18 mouse cellular contexts compared by ENCODE assay signal in genomic region chr8:57313583-57313982, GRCm38 (mm10). TPM values are rescaled to one million over a fixed set of nuclear protein-coding genes. Genes with fewer than 3 reads are reported as not detected.
DNase-seq lines count a peak whose midpoint lies in the region; ATAC-seq and TF ChIP-seq lines count a peak whose summit lies in the region.
"Had no signal": no experiment of that assay in that cellular context is flagged by ENCODE, and none has a peak within 500 bp of the region (broad histone marks: within the 10 kb centered on the region; RNA-seq: fewer than 3 reads in every experiment).

No protein-coding gene starts in this region.

- DNase-seq in heart, adult 11 months = peak; percentile 88
- no peak for DNase-seq in heart, postnatal 14 days
- peak; percentile 40 for DNase-seq in neural tube, embryonic 10.5 days (ENCODE audit: extremely low spot score, low spot score)
- DNase-seq in heart, postnatal 10 days = peak; percentile 47 to 50
- no peak for DNase-seq in ovary, postnatal 14 days (ENCODE audit: low spot score)
- DNase-seq in layer of hippocampus, adult 18-20 months (ENCODE audit: low spot score in 2 of 2) = no peak
- DNase-seq in lung, adult 2 months = no peak
- DNase-seq: cerebellum, adult 11 months; kidney, adult 18-20 months had no signal

- intact Hi-C loops in heart, postnatal 14 days (cut with DNase I) = loop anchor here (5.0 to 10.0 kb wide), 3 partner anchors 101 to 329 kb away; no protein-coding TSS in a partner anchor
- intact Hi-C loops in heart, postnatal 10 days (cut with DNase I) = loop anchor here (5.0 kb wide), 2 partner anchors 101 to 431 kb away; no protein-coding TSS in a partner anchor

- H3K9ac ChIP-seq in neural tube, embryonic 15.5 days (replicated peaks) = no peak overlapping the region
- H3K9ac ChIP-seq: forebrain, embryonic 12.5 days; hindbrain, embryonic 12.5 days; lung, embryonic 14.5 days had no signal

- H3K4me1 ChIP-seq in neural tube, embryonic 15.5 days = peaks cover 8% of the 10 kb centered on the region
- H3K4me1 ChIP-seq in lung, adult 2 months (ENCODE audit: control insufficient read depth, insufficient read depth, low read length) = no peaks in the 10 kb centered on the region

- TF ChIP-seq POLR2A in lung, adult 2 months (IDR thresholded peaks at IDR 0.05; ENCODE audit: borderline replicate concordance, extremely low read depth, low read depth, low read length) = no peak

- no peak for TF ChIP-seq CTCF in lung, adult 2 months (IDR thresholded peaks at IDR 0.05; ENCODE audit: insufficient read depth, low read length)

- H3K9me3 ChIP-seq in neural tube, embryonic 15.5 days (replicated peaks) = no peaks in the 10 kb centered on the region
- H3K9me3 ChIP-seq: forebrain, embryonic 12.5 days; hindbrain, embryonic 12.5 days had no signal

- no peak overlapping the region for H3K4me3 ChIP-seq in neural tube, embryonic 15.5 days (replicated peaks)
- H3K4me3 ChIP-seq in lung, adult 2 months (replicated peaks; ENCODE audit: extremely low read depth, low read depth, low read length) = no peak overlapping the region

- peaks cover 80% of the 10 kb centered on the region for H3K27me3 ChIP-seq in neural tube, embryonic 15.5 days (replicated peaks)

- no peaks in the 10 kb centered on the region for H3K36me3 ChIP-seq in neural tube, embryonic 15.5 days
- H3K36me3 ChIP-seq: forebrain, embryonic 12.5 days; hindbrain, embryonic 12.5 days had no signal

- H3K27ac ChIP-seq in neural tube, embryonic 15.5 days (replicated peaks) = no peak overlapping the region
- H3K27ac ChIP-seq: forebrain, embryonic 12.5 days; hindbrain, embryonic 12.5 days had no signal

- no peak overlapping the region for H3K4me2 ChIP-seq in neural tube, embryonic 15.5 days

- no peak for ATAC-seq in neural tube, embryonic 15.5 days (ENCODE audit: low FRiP score)

- 6% methylated on average over 10 of the region's 10 CpGs for WGBS in neural tube, embryonic 15.5 days
- 16% methylated on average over 10 of the region's 10 CpGs for whole genome bisulfite sequencing in lung, adult 2 months

RNA-seq across cellular contexts. Expression of gene Hand2, which starts 7.2 kb away (rescaled TPM):
- 10 to 100 TPM; 74.2 to 78.6 TPM for total RNA-seq in heart, postnatal 14 days (2021)
- polyA plus RNA-seq in neural tube, embryonic 15.5 days (2015; fragmentation: Nextera tagmentation; extraction: Ambion mirVana) = 1.0 TPM in 1 of 2 replicates, not detected in the other
- 10 to 100 TPM; 52.5 to 58.9 TPM for total RNA-seq in heart, postnatal 10 days (2021)
- total RNA-seq in layer of hippocampus, adult 18-20 months (2021) = not detected
- polyA plus RNA-seq in lung, adult 2 months (2012; rRNA removed) = 0.21 and 0.28 TPM in 2 replicates
- total RNA-seq: common myeloid progenitor, adult 5-6 weeks; gastrocnemius, adult 18-20 months; layer of hippocampus, adult 8-10 months; left cerebral cortex, postnatal 25 days; megakaryocyte, adult 5-6 weeks had no signal
- polyA plus RNA-seq: forebrain, embryonic 12.5 days; hindbrain, embryonic 12.5 days had no signal

Comparison
In these comparisons a context has a peak if more than half of its experiments do, and no peak if none do; other contexts are left out.
1. DNase-seq: peak in heart, adult 11 months (single experiment), neural tube, embryonic 10.5 days (single experiment) and heart, postnatal 10 days (2 of 2); none in heart, postnatal 14 days (0 of 2), ovary, postnatal 14 days (single experiment), layer of hippocampus, adult 18-20 months (0 of 2) and lung, adult 2 months (single experiment).
2. RNA of gene Hand2, which starts 7.2 kb away (total RNA-seq): 74.2 to 78.6 TPM in heart, postnatal 14 days and 52.5 to 58.9 TPM in heart, postnatal 10 days; not detected in layer of hippocampus, adult 18-20 months; every median in the first group is over 10 times any median in the second.